Mouse (Mus musculus): Measurements from ENCODE around the gene Pinlyp. TPM values are rescaled to one million over a fixed set of nuclear protein-coding genes. Genes with fewer than 3 reads are reported as not detected.

Gene Pinlyp
- polyA plus RNA-seq, 1 experiment from 2014 or later = 7.8 TPM

DNA sequence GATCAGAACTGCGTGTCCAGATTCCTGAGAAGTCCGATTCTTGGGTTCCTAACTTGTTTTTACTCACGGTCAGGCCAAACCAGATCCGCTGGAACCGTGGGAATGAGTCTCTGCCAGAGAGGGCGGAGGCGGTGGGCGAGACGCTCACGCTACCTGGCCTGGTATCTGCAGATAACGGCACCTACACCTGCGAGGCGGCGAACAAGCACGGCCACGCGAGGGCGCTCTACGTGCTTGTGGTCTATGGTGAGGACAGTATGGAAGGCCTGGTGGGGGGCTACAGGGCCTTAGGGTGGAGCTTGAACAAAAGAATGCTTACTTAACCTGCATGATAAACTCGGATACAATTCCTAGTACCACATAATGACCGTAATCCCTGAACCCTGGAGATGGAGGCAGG is 44.4 kb downstream of the Pinlyp start:
- Histone ChIP-seq H3K27ac (no peak overlapping the region), H3K9me3 (no peaks in the 10 kb centered on the region), H3K9ac (no peak overlapping the region), H3K36me3 (no peaks in the 10 kb centered on the region), H3K27me3 (peaks cover 41% of the 10 kb centered on the region), H3K4me3 (no peak overlapping the region), H3K4me1 (peaks cover 35% of the 10 kb centered on the region), H3K4me2 (no peak overlapping the region)
- 42% methylated on average over 21 of the region's 21 CpGs for WGBS
- ATAC-seq (ENCODE audit: insufficient number of reproducible peaks, low FRiP score, low TSS enrichment, low read depth) = no peak

DNA sequence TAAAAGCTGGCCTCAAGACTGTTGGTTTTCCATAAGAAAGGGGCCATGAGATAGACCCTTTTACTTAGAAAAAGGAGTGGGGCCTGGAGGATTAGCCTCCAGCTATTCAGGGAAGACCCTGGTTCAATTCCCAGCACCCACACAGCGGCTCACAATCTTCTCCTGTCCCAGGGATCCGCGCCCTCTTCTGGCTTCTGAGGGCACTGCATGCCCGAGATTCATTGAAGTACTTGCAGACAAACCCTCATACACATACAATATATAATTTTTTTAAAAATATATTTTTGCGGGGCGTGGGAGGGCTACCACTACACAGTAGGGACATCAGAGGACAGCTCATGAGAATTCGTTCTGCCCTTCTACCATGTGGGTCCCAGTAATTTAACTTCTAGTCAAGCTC is 45.0 kb downstream of the Pinlyp start:
- Histone ChIP-seq H3K4me2 (no peak overlapping the region), H3K27ac (no peak overlapping the region), H3K36me3 (no peaks in the 10 kb centered on the region), H3K4me1 (peaks cover 29% of the 10 kb centered on the region), H3K9ac (no peak overlapping the region), H3K9me3 (no peaks in the 10 kb centered on the region), H3K4me3 (no peak overlapping the region), H3K27me3 (peaks cover 41% of the 10 kb centered on the region)
- 27% methylated on average over 7 of the region's 7 CpGs for WGBS
- no peak for ATAC-seq (ENCODE audit: insufficient number of reproducible peaks, low FRiP score, low TSS enrichment, low read depth)

DNA sequence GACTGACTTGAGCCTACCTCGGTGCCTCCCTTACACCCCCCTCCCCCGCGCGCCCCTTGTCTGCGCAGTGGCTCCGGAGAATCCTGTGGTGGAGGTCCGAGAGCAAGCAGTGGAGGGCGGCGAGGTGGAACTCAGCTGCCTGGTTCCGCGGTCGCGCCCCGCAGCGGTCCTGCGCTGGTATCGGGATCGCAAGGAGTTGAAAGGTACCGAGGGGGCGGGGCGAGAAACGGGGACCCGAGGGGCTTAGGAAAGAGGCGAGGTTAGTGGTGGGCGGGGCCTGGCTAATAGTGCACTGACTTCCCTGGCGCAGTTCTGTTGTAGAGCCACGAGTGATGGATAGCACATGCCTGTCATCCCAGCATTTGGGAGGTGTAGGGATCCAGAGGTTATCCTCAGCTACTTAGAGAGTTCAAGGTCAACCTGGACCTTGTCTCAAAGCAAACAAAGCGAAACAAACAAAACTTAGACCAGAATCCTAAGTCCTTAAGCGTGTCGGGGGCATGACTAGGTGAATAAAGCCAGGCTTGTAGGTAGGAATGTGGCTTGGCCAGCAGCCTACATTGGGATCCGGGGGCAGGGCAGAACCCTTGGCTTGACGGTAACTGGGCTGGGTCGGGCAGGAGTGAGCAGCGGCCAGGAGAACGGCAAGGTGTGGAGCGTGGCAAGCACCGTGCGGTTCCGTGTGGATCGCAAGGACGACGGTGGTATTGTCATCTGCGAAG is 45.9 kb downstream of the Pinlyp start:
- H3K4me1 ChIP-seq = peaks cover 20% of the 10 kb centered on the region
- ATAC-seq (ENCODE audit: insufficient number of reproducible peaks, low FRiP score, low TSS enrichment, low read depth) = 0 out of 2 replicates have a peak, but pooled peaks have one; percentile 50
- H3K4me2 ChIP-seq = peak overlapping the region; percentile 64
- H3K27ac ChIP-seq = no peak overlapping the region
- H3K27me3 ChIP-seq = peaks cover 41% of the 10 kb centered on the region
- H3K9me3 ChIP-seq = no peaks in the 10 kb centered on the region
- no peaks in the 10 kb centered on the region for H3K36me3 ChIP-seq
- H3K9ac ChIP-seq = no peak overlapping the region; the same call in 1 of the 2 replicates
- WGBS = 10% methylated on average over 43 of the region's 43 CpGs
- H3K4me3 ChIP-seq = peak overlapping the region; percentile 32

Other genes starting within 250 kb of the Pinlyp start
- gene Zfp61, start 244.9 kb downstream of the Pinlyp start, polyA plus RNA-seq (2015; fragmentation: Nextera tagmentation; extraction: Ambion mirVana) = 39.6 and 49.2 TPM in 2 replicates
- gene Zfp94, start 229.5 kb downstream of the Pinlyp start, polyA plus RNA-seq (2015; fragmentation: Nextera tagmentation; extraction: Ambion mirVana) = 12.2 and 12.8 TPM in 2 replicates
- not detected in 2 replicates for gene Tescl, start 212.2 kb downstream of the Pinlyp start, polyA plus RNA-seq (2015; fragmentation: Nextera tagmentation; extraction: Ambion mirVana)
- 55.8 and 59.7 TPM in 2 replicates for gene Lypd5, start 196.9 kb downstream of the Pinlyp start, polyA plus RNA-seq (2015; fragmentation: Nextera tagmentation; extraction: Ambion mirVana)
- gene Kcnn4, start 175.9 kb downstream of the Pinlyp start, polyA plus RNA-seq (2015; fragmentation: Nextera tagmentation; extraction: Ambion mirVana) = 3.0 and 3.4 TPM in 2 replicates
- 23.2 and 23.6 TPM in 2 replicates for gene Smg9, start 146.5 kb downstream of the Pinlyp start, polyA plus RNA-seq (2015; fragmentation: Nextera tagmentation; extraction: Ambion mirVana)
- gene Irgc1, start 93.8 kb downstream of the Pinlyp start, polyA plus RNA-seq (2015; fragmentation: Nextera tagmentation; extraction: Ambion mirVana) = 0.17 TPM in 1 of 2 replicates, not detected in the other
- gene Plaur, start 83.6 kb downstream of the Pinlyp start, polyA plus RNA-seq (2015; fragmentation: Nextera tagmentation; extraction: Ambion mirVana) = 8.1 and 10.1 TPM in 2 replicates
- gene Cadm4, start 64.1 kb downstream of the Pinlyp start, polyA plus RNA-seq (2015; fragmentation: Nextera tagmentation; extraction: Ambion mirVana) = 5.0 and 6.3 TPM in 2 replicates
- 40.8 and 44.3 TPM in 2 replicates for gene Zfp428, start 39.1 kb downstream of the Pinlyp start, polyA plus RNA-seq (2015; fragmentation: Nextera tagmentation; extraction: Ambion mirVana)
- gene AC161166.1, start 33.7 kb downstream of the Pinlyp start, polyA plus RNA-seq (2015; fragmentation: Nextera tagmentation; extraction: Ambion mirVana) = 0.32 TPM in 2 replicates
- 8.2 and 8.3 TPM in 2 replicates for gene Irgq, start 15.4 kb downstream of the Pinlyp start, polyA plus RNA-seq (2015; fragmentation: Nextera tagmentation; extraction: Ambion mirVana)
- 110 and 125 TPM in 2 replicates for gene Xrcc1, start 171 bp upstream of the Pinlyp start, polyA plus RNA-seq (2015; fragmentation: Nextera tagmentation; extraction: Ambion mirVana)
- gene Ethe1, start 41.4 kb upstream of the Pinlyp start, polyA plus RNA-seq (2015; fragmentation: Nextera tagmentation; extraction: Ambion mirVana) = 28.0 and 28.7 TPM in 2 replicates
- gene Zfp575, start 41.5 kb upstream of the Pinlyp start, polyA plus RNA-seq (2015; fragmentation: Nextera tagmentation; extraction: Ambion mirVana) = 5.2 and 6.4 TPM in 2 replicates
- 1.4 and 1.7 TPM in 2 replicates for gene Phldb3, start 64.6 kb upstream of the Pinlyp start, polyA plus RNA-seq (2015; fragmentation: Nextera tagmentation; extraction: Ambion mirVana)
- 125 and 128 TPM in 2 replicates for gene Lypd3, start 90.4 kb upstream of the Pinlyp start, polyA plus RNA-seq (2015; fragmentation: Nextera tagmentation; extraction: Ambion mirVana)
- not detected in 2 replicates for gene Tex101, start 130.6 kb upstream of the Pinlyp start, polyA plus RNA-seq (2015; fragmentation: Nextera tagmentation; extraction: Ambion mirVana)
- not detected in 2 replicates for gene BC049730, start 163.1 kb upstream of the Pinlyp start, polyA plus RNA-seq (2015; fragmentation: Nextera tagmentation; extraction: Ambion mirVana)
- gene Gm4763, start 180.8 kb upstream of the Pinlyp start, polyA plus RNA-seq (2015; fragmentation: Nextera tagmentation; extraction: Ambion mirVana) = not detected in 2 replicates
- gene Cd177, start 214.2 kb upstream of the Pinlyp start, polyA plus RNA-seq (2015; fragmentation: Nextera tagmentation; extraction: Ambion mirVana) = 0.23 and 0.25 TPM in 2 replicates
- gene Ceacam10, start 231.1 kb upstream of the Pinlyp start, polyA plus RNA-seq (2015; fragmentation: Nextera tagmentation; extraction: Ambion mirVana) = 0.17 and 0.37 TPM in 2 replicates